Mouse (Mus musculus) MN1 (cell line): ENCODE data around the gene Usp43.

ENCODE experiments used
- DNase-seq: peaks from one replicate; pipeline ENCODE4 v3.0.0-alpha.2; 2016; ENCODE audit warnings: low spot score

Usp43 gene

DNA sequence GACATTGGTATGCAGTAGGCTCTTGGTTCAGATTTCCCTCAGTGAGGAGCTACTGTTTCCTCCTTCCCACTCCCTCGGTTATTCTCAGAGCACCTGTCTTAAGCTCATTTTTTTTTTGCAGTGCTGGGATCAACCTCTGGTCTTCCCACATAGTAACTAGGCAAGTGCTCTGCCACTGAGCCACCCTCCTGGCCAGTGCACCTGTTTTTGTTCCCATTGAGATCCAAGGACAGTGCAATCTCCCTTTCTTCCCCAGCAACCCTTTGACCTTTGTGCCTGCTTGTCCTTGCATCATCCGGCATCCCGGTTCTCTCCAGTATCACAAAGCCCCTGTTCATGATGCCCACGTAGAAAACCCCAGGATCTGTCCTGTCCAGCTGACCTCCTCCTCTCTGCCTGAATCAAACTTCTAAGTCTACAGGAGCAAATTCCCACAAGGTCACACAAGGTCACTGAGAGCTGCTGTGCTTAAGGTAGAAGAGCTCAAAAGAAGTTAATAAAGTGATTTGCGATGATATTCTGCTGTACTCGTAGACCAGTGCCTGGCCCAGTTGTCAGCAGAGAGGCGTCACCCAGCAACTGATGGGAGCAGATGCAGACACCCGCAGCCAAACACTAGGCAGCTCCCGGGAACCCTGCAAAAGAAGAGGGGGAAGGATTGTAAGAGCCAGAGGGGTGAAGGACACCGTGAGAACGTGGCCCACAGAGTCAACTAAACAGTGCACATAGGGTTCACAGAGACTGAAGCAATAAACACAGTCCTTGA, 114.9 kb downstream of the Usp43 start:
- no peak for DNase-seq

DNA sequence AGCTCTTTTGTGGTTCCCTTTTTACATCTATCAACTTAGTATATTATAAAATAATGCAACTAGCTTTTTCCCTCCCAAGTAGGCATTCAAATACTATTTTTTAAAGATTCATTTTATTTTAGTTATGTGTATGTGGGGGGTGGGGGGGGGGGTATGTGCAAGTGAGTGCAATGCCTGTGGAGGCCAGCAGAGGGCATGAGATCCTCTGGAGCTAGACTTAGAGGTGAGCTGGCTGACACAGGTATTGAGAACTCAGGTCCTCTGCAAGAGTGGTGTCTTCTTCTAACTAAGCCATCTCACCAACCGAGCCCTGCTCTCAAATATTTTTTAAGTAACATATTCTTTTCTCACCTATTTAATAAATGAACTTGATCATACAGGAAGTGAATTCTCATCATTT, 116.4 kb downstream of the Usp43 start:
- DNase-seq, result no peak
